Mouse (Mus musculus): Measurements from ENCODE around the gene Opcml. TPM values are rescaled to one million over a fixed set of nuclear protein-coding genes. Genes with fewer than 3 reads are reported as not detected.

The Opcml gene
- polyA plus RNA-seq, 1 experiment from 2014 or later: 2.9 TPM

Small RNA genes within 50 kb of the gene (microRNA-seq; reads per million reads assigned to microRNA genes)
- not detected for gene Gm44316
